Mouse (Mus musculus) liver, adult 2 months (tissue): ENCODE results near the gene 1700031F05Rik.
"Not testable (repeated sequence)": the region's sequence is repeated elsewhere in the genome, so short reads cannot be mapped to it uniquely, and the experiment has no call there.

Experiments
- CTCF ChIP-seq: fragments of 200-500 bp; IDR thresholded peaks from 2 replicates; pipeline ENCODE4 v1.5.1; 2011; ENCODE audit warnings: low read depth, low read length, control low read depth
- POLR2A ChIP-seq: fragments of 200-500 bp; IDR thresholded peaks from 2 replicates; pipeline ENCODE4 v1.6.1; 2011; ENCODE audit warnings: low read length, control low read depth; ENCODE audit not compliant: insufficient read depth; ENCODE audit errors: extremely low read depth

DNA sequence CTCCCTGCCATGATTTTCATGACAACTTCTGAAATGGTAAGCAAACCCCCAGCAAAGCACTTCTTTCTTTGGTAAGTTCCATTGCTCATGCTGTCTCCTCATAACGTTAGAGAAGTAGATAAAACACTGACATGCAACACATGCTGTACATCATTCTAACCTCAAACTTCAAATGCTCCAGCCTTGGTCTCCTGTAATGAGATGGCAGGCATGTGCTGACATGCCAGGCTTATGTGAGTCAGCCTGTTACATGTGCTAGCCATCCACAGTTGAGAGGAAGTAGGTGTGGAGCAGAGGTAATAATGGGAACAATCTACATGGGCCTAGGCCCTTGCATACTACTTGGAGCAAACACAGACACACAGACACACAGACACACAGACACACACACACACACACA, 47.1 kb upstream of the 1700031F05Rik start:
- TF ChIP-seq POLR2A, CTCF: not testable (repeated sequence)
